Mouse (Mus musculus): ENCODE measurements at regions not wholly inside any gene's neighbourhood (a gene's known extent, or its start where the extent isn't known, plus 50 kb on each side); places are given as distances from the start of the nearest gene placed in this dataset.
"Not testable (repeated sequence)": the region's sequence is repeated elsewhere in the genome, so short reads cannot be mapped to it uniquely, and the experiment has no call there.

GRCm38 (mm10) chr17:42956588-42956987 is 59.8 kb upstream of the Tnfrsf21 start:
- DNase-seq (ENCODE audit: extremely low spot score, low read depth, low spot score), result no peak

- DNase-seq (ENCODE audit: extremely low spot score, low read depth, low spot score), result no peak
Observed at GRCm38 (mm10) chr17:42954722-42955121, 61.6 kb upstream of the Tnfrsf21 start.

- no peak for DNase-seq (ENCODE audit: extremely low spot score, low read depth, low spot score)
Observed at GRCm38 (mm10) chr17:42944453-42944852, 68.0 kb upstream of the Cd2ap start.

GRCm38 (mm10) chr17:42943272-42943696 is 66.8 kb upstream of the Cd2ap start:
- peak; percentile 81 for DNase-seq (ENCODE audit: extremely low spot score, low read depth, low spot score)

GRCm38 (mm10) chr17:42939476-42939875 is 63.0 kb upstream of the Cd2ap start:
- no peak for DNase-seq (ENCODE audit: extremely low spot score, low read depth, low spot score)

- DNase-seq (ENCODE audit: extremely low spot score, low read depth, low spot score), result no peak
Observed at GRCm38 (mm10) chr17:42938579-42938978, 62.1 kb upstream of the Cd2ap start.

- not testable (repeated sequence) for DNase-seq (ENCODE audit: extremely low spot score, low read depth, low spot score)
Observed at GRCm38 (mm10) chr17:42937480-42937879, 61.0 kb upstream of the Cd2ap start.

GRCm38 (mm10) chr17:42934068-42934467 is 57.6 kb upstream of the Cd2ap start:
- no peak for DNase-seq (ENCODE audit: extremely low spot score, low read depth, low spot score)

GRCm38 (mm10) chr17:42933335-42934004 is 57.0 kb upstream of the Cd2ap start:
- DNase-seq (ENCODE audit: extremely low spot score, low read depth, low spot score), result no peak

- no peak for DNase-seq (ENCODE audit: extremely low spot score, low read depth, low spot score)
Observed at GRCm38 (mm10) chr17:42927320-42927719, 50.9 kb upstream of the Cd2ap start.
